Mouse (Mus musculus) bone marrow macrophage, adult 2 months (primary cell): ENCODE results near the gene Hist1h4d.
"Not testable (repeated sequence)": the region's sequence is repeated elsewhere in the genome, so short reads cannot be mapped to it uniquely, and the experiment has no call there.

Experiments used
- CTCF ChIP-seq: IDR thresholded peaks from 2 replicates; pipeline ENCODE4 v1.5.1; 2012; ENCODE audit warnings: low read depth, mild to moderate bottlenecking, low read length, moderate library complexity
- POLR2A ChIP-seq: IDR thresholded peaks from 2 replicates; pipeline ENCODE4 v1.6.1; 2012; ENCODE audit warnings: mild to moderate bottlenecking, low read depth, low read length, borderline replicate concordance

- peak; percentile 91 for TF ChIP-seq POLR2A
- TF ChIP-seq CTCF, result not testable (repeated sequence)
These were observed 19.3 kb upstream of the Hist1h4d start, which contains the start of gene Hist1h3e for GRCm38 (mm10) chr13:23561883-23562659.
